Mouse (Mus musculus) CH12.LX (cell line): ENCODE data around the gene Hspb7.

ENCODE experiments used
- CTCF ChIP-seq, 2 experiments: IDR thresholded peaks in 1 of 2; conservative IDR thresholded peaks in 1 of 2; 2 replicates each; pipeline ENCODE4 v1.5.1; 2011 to 2012; ENCODE audit warnings: low read depth in 2 of 2, low read length in 2 of 2, improper control_type of control experiment in 1 of 2, inconsistent platforms in 1 of 2, mild to moderate bottlenecking in 1 of 2, moderate library complexity in 1 of 2
- E2F4 ChIP-seq: IDR thresholded peaks from 2 replicates; pipeline ENCODE4 v1.6.1; 2011; ENCODE audit warnings: low read depth, low read length, improper control_type of control experiment; ENCODE audit not compliant: insufficient replicate concordance
- KAT2A ChIP-seq: IDR thresholded peaks from 2 replicates; pipeline ENCODE4 v1.6.1; 2012; ENCODE audit warnings: low read length, improper control_type of control experiment, inconsistent platforms; ENCODE audit not compliant: insufficient replicate concordance
- MEF2A ChIP-seq: IDR thresholded peaks from 2 replicates; pipeline ENCODE4 v1.6.1; 2014; ENCODE audit warnings: low read depth, mild to moderate bottlenecking, inconsistent platforms, low read length, improper control_type of control experiment, borderline replicate concordance
- NRF1 ChIP-seq: IDR thresholded peaks from 2 replicates; pipeline ENCODE4 v1.6.1; 2014; ENCODE audit warnings: low read depth, mild to moderate bottlenecking, inconsistent platforms, low read length, improper control_type of control experiment, moderate library complexity
- PAX5 ChIP-seq: IDR thresholded peaks from 2 replicates; pipeline ENCODE4 v1.6.1; 2012; ENCODE audit warnings: low read length, inconsistent platforms, mixed read lengths
- POLR2A ChIP-seq: IDR thresholded peaks from 2 replicates; pipeline ENCODE4 v1.6.1; 2011; ENCODE audit warnings: low read depth, mild to moderate bottlenecking, improper control_type of control experiment, low read length
- SMC3 ChIP-seq: IDR thresholded peaks from 2 replicates; pipeline ENCODE4 v1.6.1; 2011; ENCODE audit warnings: low read depth, low read length, improper control_type of control experiment
- UBTF ChIP-seq: IDR thresholded peaks from 2 replicates; pipeline ENCODE4 v1.6.1; 2012; ENCODE audit warnings: low read depth, mild to moderate bottlenecking, inconsistent platforms, low read length, improper control_type of control experiment, moderate library complexity
- USF1 ChIP-seq: IDR thresholded peaks from 2 replicates; pipeline ENCODE4 v1.6.1; 2014; ENCODE audit warnings: low read depth, mild to moderate bottlenecking, inconsistent platforms, low read length, improper control_type of control experiment
- ZKSCAN1 ChIP-seq: IDR thresholded peaks from 2 replicates; pipeline ENCODE4 v1.6.1; 2012; ENCODE audit warnings: low read depth, inconsistent platforms, low read length, improper control_type of control experiment, borderline replicate concordance
- ZMIZ1 ChIP-seq: IDR thresholded peaks from 2 replicates; pipeline ENCODE4 v1.6.1; 2012; ENCODE audit warnings: low read depth, mild to moderate bottlenecking, inconsistent platforms, low read length, improper control_type of control experiment

GRCm38 (mm10) chr4:141466844-141467580, 46.4 kb downstream of the Hspb7 start:
- no peak for TF ChIP-seq KAT2A
- no peak for TF ChIP-seq POLR2A
- TF ChIP-seq NRF1 = no peak
- no peak; a peak in 1 of 4 replicates for TF ChIP-seq CTCF (conservative IDR thresholded peaks at IDR 0.05 in 1 of 2, IDR thresholded peaks at IDR 0.05 in 1 of 2; ENCODE audit: low read depth in 2 of 2, low read length in 2 of 2)
- no peak for TF ChIP-seq UBTF
- TF ChIP-seq ZMIZ1 = no peak
- no peak for TF ChIP-seq MEF2A
- no peak for TF ChIP-seq E2F4
- no peak for TF ChIP-seq ZKSCAN1
- no peak for TF ChIP-seq PAX5
- TF ChIP-seq SMC3 = peak; percentile 14
- TF ChIP-seq USF1 = no peak
